Mouse (Mus musculus): ENCODE measurements around the gene Lsm4. TPM values are rescaled to one million over a fixed set of nuclear protein-coding genes. Genes with fewer than 3 reads are reported as not detected.

Lsm4 gene
- total RNA-seq (2021) = 10 to 100 TPM; 63.8 to 71.5 TPM
- long read RNA-seq, transcript Lsm4-201 (5 exons, 925 nt) = major isoform, 53 of 67 reads
- long read RNA-seq, partial matches to known transcripts = 6 of 67 reads
- long read RNA-seq, other reads (novel, unspliced or antisense) = 7 of 67 reads

GRCm38 (mm10) chr8:70673079-70673856 is at the start of gene Lsm4:
Lsm4 (plus strand) TSS chr8:70673248.
- DNase-seq (ENCODE audit: low spot score in 2 of 2) = peak; percentile 98 to 99

- no peak for DNase-seq (ENCODE audit: low spot score in 2 of 2)
These were observed 47.9 kb upstream of the Lsm4 start for GRCm38 (mm10) chr8:70625104-70625503.

GRCm38 (mm10) chr8:70627041-70627440 is 46.0 kb upstream of the Lsm4 start:
- DNase-seq (ENCODE audit: low spot score in 2 of 2) = no peak

GRCm38 (mm10) chr8:70628986-70629490 is 44.0 kb upstream of the Lsm4 start:
- no peak for DNase-seq (ENCODE audit: low spot score in 2 of 2)

GRCm38 (mm10) chr8:70629574-70630531 is 43.2 kb upstream of the Lsm4 start:
- peak; percentile 90 to 95 for DNase-seq (ENCODE audit: low spot score in 2 of 2)

- DNase-seq (ENCODE audit: low spot score in 2 of 2) = no peak
These were observed 42.3 kb upstream of the Lsm4 start for GRCm38 (mm10) chr8:70630532-70631381.

- no peak for DNase-seq (ENCODE audit: low spot score in 2 of 2)
These were observed 41.6 kb upstream of the Lsm4 start for GRCm38 (mm10) chr8:70631436-70631835.

- DNase-seq (ENCODE audit: low spot score in 2 of 2) = no peak
These were observed 40.6 kb upstream of the Lsm4 start, which contains the start of gene Gdf15 for GRCm38 (mm10) chr8:70632346-70632892. Gdf15 (minus strand) TSS chr8:70632456.

GRCm38 (mm10) chr8:70634066-70634465 is 39.0 kb upstream of the Lsm4 start:
- no peak for DNase-seq (ENCODE audit: low spot score in 2 of 2)

GRCm38 (mm10) chr8:70635527-70635926 is 37.5 kb upstream of the Lsm4 start:
- no peak for DNase-seq (ENCODE audit: low spot score in 2 of 2)

GRCm38 (mm10) chr8:70636838-70637237 is 36.2 kb upstream of the Lsm4 start:
- no peak for DNase-seq (ENCODE audit: low spot score in 2 of 2)

GRCm38 (mm10) chr8:70638752-70639151 is 34.3 kb upstream of the Lsm4 start:
- DNase-seq (ENCODE audit: low spot score in 2 of 2) = no peak

GRCm38 (mm10) chr8:70643019-70643418 is 30.0 kb upstream of the Lsm4 start:
- no peak for DNase-seq (ENCODE audit: low spot score in 2 of 2)

GRCm38 (mm10) chr8:70644065-70644464 is 29.0 kb upstream of the Lsm4 start:
- DNase-seq (ENCODE audit: low spot score in 2 of 2) = no peak

GRCm38 (mm10) chr8:70645501-70646224 is 27.4 kb upstream of the Lsm4 start:
- no peak for DNase-seq (ENCODE audit: low spot score in 2 of 2)

GRCm38 (mm10) chr8:70646369-70646768 is 26.7 kb upstream of the Lsm4 start:
- DNase-seq (ENCODE audit: low spot score in 2 of 2) = no peak

- no peak for DNase-seq (ENCODE audit: low spot score in 2 of 2)
These were observed 26.3 kb upstream of the Lsm4 start for GRCm38 (mm10) chr8:70646775-70647174.

GRCm38 (mm10) chr8:70647343-70648163 is 25.5 kb upstream of the Lsm4 start:
- no peak for DNase-seq (ENCODE audit: low spot score in 2 of 2)

GRCm38 (mm10) chr8:70648164-70648442 is 24.9 kb upstream of the Lsm4 start:
- DNase-seq (ENCODE audit: low spot score in 2 of 2) = no peak

Data from layer of hippocampus, adult 18-20 months (tissue).